Mouse (Mus musculus) urinary bladder, postnatal 25 days (tissue): ENCODE measurements around the gene Btnl2.

Experiments used
- DNase-seq: peaks from one replicate; pipeline ENCODE4 v3.0.0; 2022; ENCODE audit warnings: low spot score

The Btnl2 gene

GRCm38 (mm10) chr17:34398711-34399393 lies 44.2 kb downstream of the Btnl2 start, which contains the start of gene BC051142:
Gene BC051142 (plus strand): TSS chr17:34398820.
- peak; percentile 54 for DNase-seq

GRCm38 (mm10) chr17:34399394-34399715 lies 44.7 kb downstream of the Btnl2 start:
- DNase-seq: no peak

GRCm38 (mm10) chr17:34411117-34411516 lies 56.5 kb downstream of the Btnl2 start:
- DNase-seq: peak; percentile 60
